Mouse (Mus musculus) megakaryocyte, embryonic 14.5 days (primary cell): ENCODE measurements around the gene Alg9. TPM values are rescaled to one million over a fixed set of nuclear protein-coding genes. Genes with fewer than 3 reads are reported as not detected.

Experiments
- H3K27me3 ChIP-seq: replicated peaks from 2 replicates; pipeline ENCODE3; 2012; ENCODE audit warnings: inconsistent platforms
- H3K36me3 ChIP-seq: replicated peaks from 2 replicates; pipeline ENCODE3; 2012; ENCODE audit warnings: low read length, inconsistent platforms, mixed read lengths
- H3K4me1 ChIP-seq: 2 replicates; pipeline ENCODE4 v1.6.1; 2012; ENCODE audit warnings: inconsistent platforms
- H3K4me3 ChIP-seq: replicated peaks from 2 replicates; pipeline ENCODE3; 2012; ENCODE audit warnings: moderate library complexity, mild to moderate bottlenecking, inconsistent platforms
- H3K9me3 ChIP-seq: 2 replicates; pipeline ENCODE4 v1.6.1; 2012; ENCODE audit warnings: inconsistent platforms
- FLI1 ChIP-seq: IDR thresholded peaks from 2 replicates; pipeline ENCODE4 v1.6.1; 2012; ENCODE audit warnings: low read length, inconsistent platforms, mixed read lengths
- GATA1 ChIP-seq: IDR thresholded peaks from 3 replicates; pipeline ENCODE4 v1.6.1; 2012; ENCODE audit warnings: mixed read lengths, low read length, inconsistent platforms, borderline replicate concordance
- polyA plus RNA-seq: library from polyadenylated mRNA; stranded (reverse); fragments of >175 nt; gene quantifications from 2 replicates; pipeline ENCODE4 v1.2.3, GENCODE M21; 2012; ENCODE audit warnings: low replicate concordance; ENCODE audit not compliant: insufficient read depth

Gene Alg9
- polyA plus RNA-seq, 1 experiment: 9.5 TPM

- H3K9me3 ChIP-seq: no peaks in the 10 kb centered on the region
- TF ChIP-seq FLI1 (no peak), GATA1 (no peak)
- peak overlapping the region; percentile 98 for H3K4me3 ChIP-seq
- H3K4me1 ChIP-seq: peaks cover 69% of the 10 kb centered on the region
- H3K36me3 ChIP-seq: peaks cover 29% of the 10 kb centered on the region
- H3K27me3 ChIP-seq: no peaks in the 10 kb centered on the region
These were observed 81.7 kb downstream of the Alg9 start for GRCm38 (mm10) chr9:50856341-50857081.

- Histone ChIP-seq H3K9me3 (no peaks in the 10 kb centered on the region), H3K4me1 (peaks cover 62% of the 10 kb centered on the region), H3K36me3 (peaks cover 35% of the 10 kb centered on the region), H3K4me3 (peak overlapping the region; percentile 98), H3K27me3 (no peaks in the 10 kb centered on the region)
- TF ChIP-seq FLI1 (no peak), GATA1 (no peak)
These were observed 82.3 kb downstream of the Alg9 start for GRCm38 (mm10) chr9:50857082-50857641.

GRCm38 (mm10) chr9:50858681-50859080 lies 83.9 kb downstream of the Alg9 start:
- H3K4me1 ChIP-seq: peaks cover 49% of the 10 kb centered on the region
- TF ChIP-seq FLI1 (no peak), GATA1 (no peak)
- no peaks in the 10 kb centered on the region for H3K27me3 ChIP-seq
- H3K36me3 ChIP-seq: peaks cover 50% of the 10 kb centered on the region
- no peak overlapping the region for H3K4me3 ChIP-seq
- H3K9me3 ChIP-seq: no peaks in the 10 kb centered on the region

GRCm38 (mm10) chr9:50861119-50861839 lies 86.5 kb downstream of the Alg9 start:
- Histone ChIP-seq H3K9me3 (no peaks in the 10 kb centered on the region), H3K27me3 (no peaks in the 10 kb centered on the region), H3K36me3 (peaks cover 73% of the 10 kb centered on the region), H3K4me3 (no peak overlapping the region), H3K4me1 (peaks cover 48% of the 10 kb centered on the region)
- TF ChIP-seq GATA1 (no peak), FLI1 (no peak)

- Histone ChIP-seq H3K4me1 (peaks cover 41% of the 10 kb centered on the region), H3K9me3 (no peaks in the 10 kb centered on the region), H3K27me3 (no peaks in the 10 kb centered on the region), H3K36me3 (peaks cover 96% of the 10 kb centered on the region), H3K4me3 (no peak overlapping the region)
- TF ChIP-seq FLI1: no peak
- no peak for TF ChIP-seq GATA1
These were observed 89.0 kb downstream of the Alg9 start for GRCm38 (mm10) chr9:50863824-50864223.

- Histone ChIP-seq H3K4me1 (peaks cover 41% of the 10 kb centered on the region), H3K36me3 (peaks cover 95% of the 10 kb centered on the region), H3K27me3 (no peaks in the 10 kb centered on the region), H3K9me3 (no peaks in the 10 kb centered on the region), H3K4me3 (no peak overlapping the region)
- TF ChIP-seq GATA1 (no peak), FLI1 (no peak)
These were observed 90.1 kb downstream of the Alg9 start for GRCm38 (mm10) chr9:50864877-50865276.

- no peaks in the 10 kb centered on the region for H3K27me3 ChIP-seq
- TF ChIP-seq GATA1 (no peak), FLI1 (no peak)
- H3K4me3 ChIP-seq: peak overlapping the region; percentile 70
- H3K36me3 ChIP-seq: peaks cover 95% of the 10 kb centered on the region
- H3K9me3 ChIP-seq: no peaks in the 10 kb centered on the region
- peaks cover 33% of the 10 kb centered on the region for H3K4me1 ChIP-seq
These were observed 91.0 kb downstream of the Alg9 start for GRCm38 (mm10) chr9:50865803-50866202.

GRCm38 (mm10) chr9:50867015-50867414 lies 92.2 kb downstream of the Alg9 start:
- Histone ChIP-seq H3K27me3 (no peaks in the 10 kb centered on the region), H3K9me3 (no peaks in the 10 kb centered on the region), H3K4me3 (no peak overlapping the region), H3K36me3 (peaks cover 88% of the 10 kb centered on the region), H3K4me1 (peaks cover 31% of the 10 kb centered on the region)
- TF ChIP-seq FLI1: no peak
- TF ChIP-seq GATA1: no peak

GRCm38 (mm10) chr9:50868182-50868581 lies 93.4 kb downstream of the Alg9 start:
- Histone ChIP-seq H3K4me1 (peaks cover 31% of the 10 kb centered on the region), H3K36me3 (peaks cover 86% of the 10 kb centered on the region), H3K9me3 (no peaks in the 10 kb centered on the region), H3K4me3 (no peak overlapping the region), H3K27me3 (no peaks in the 10 kb centered on the region)
- TF ChIP-seq GATA1 (no peak), FLI1 (no peak)

GRCm38 (mm10) chr9:50873210-50873609 lies 98.4 kb downstream of the Alg9 start:
- no peak overlapping the region for H3K4me3 ChIP-seq
- TF ChIP-seq GATA1: no peak
- TF ChIP-seq FLI1: no peak
- H3K27me3 ChIP-seq: no peaks in the 10 kb centered on the region
- peaks cover 86% of the 10 kb centered on the region for H3K36me3 ChIP-seq
- no peaks in the 10 kb centered on the region for H3K9me3 ChIP-seq
- H3K4me1 ChIP-seq: peaks cover 3% of the 10 kb centered on the region; the same call in 1 of the 2 replicates
